Mouse (Mus musculus) testis, adult 2 months (tissue): ENCODE results near the gene Lzts3.

Experiments
- CTCF ChIP-seq: fragments of 200-500 bp; IDR thresholded peaks from 2 replicates; pipeline ENCODE4 v1.5.1; 2012; ENCODE audit warnings: low read depth, mild to moderate bottlenecking, inconsistent platforms, low read length, moderate library complexity; ENCODE audit not compliant: control insufficient read depth, insufficient read depth, insufficient replicate concordance
- POLR2A ChIP-seq: fragments of 200-500 bp; IDR thresholded peaks from 2 replicates; pipeline ENCODE4 v1.6.1; 2012; ENCODE audit warnings: low read depth, mild to moderate bottlenecking, inconsistent platforms, low read length, moderate library complexity; ENCODE audit not compliant: control insufficient read depth

- TF ChIP-seq POLR2A (no peak), CTCF (no peak)
Measured at GRCm38 (mm10) chr2:130645198-130645597, 2.6 kb upstream of the Lzts3 start.
